Mouse (Mus musculus) gastrocnemius, adult 8-10 months (tissue): ENCODE data around the gene Nipsnap1. TPM values are rescaled to one million over a fixed set of nuclear protein-coding genes. Genes with fewer than 3 reads are reported as not detected.

Source experiments
- DNase-seq, 2 experiments: peaks; one replicate each; pipeline ENCODE4 v3.0.0; 2022; ENCODE audit warnings: low spot score in 2 of 2
- microRNA-seq: library from miRNA; unstranded; fragments of <30 nt; microRNA quantifications from one replicate; pipeline ENCODE4 v1.2.0, GENCODE M21; 2022
- total RNA-seq, 4 experiments: library from RNA; stranded (reverse); gene quantifications; 2 replicates each; pipeline ENCODE4 v1.2.4; 2022

The Nipsnap1 gene
- total RNA-seq, 4 experiments from 2014 or later = 0.29 to 1.1 (median 0.71) TPM

- DNase-seq = peak in 1 of 2 experiments; percentile 20
These were observed 8.0 kb upstream of the Nipsnap1 start for GRCm38 (mm10) chr11:4865645-4866251.

DNA sequence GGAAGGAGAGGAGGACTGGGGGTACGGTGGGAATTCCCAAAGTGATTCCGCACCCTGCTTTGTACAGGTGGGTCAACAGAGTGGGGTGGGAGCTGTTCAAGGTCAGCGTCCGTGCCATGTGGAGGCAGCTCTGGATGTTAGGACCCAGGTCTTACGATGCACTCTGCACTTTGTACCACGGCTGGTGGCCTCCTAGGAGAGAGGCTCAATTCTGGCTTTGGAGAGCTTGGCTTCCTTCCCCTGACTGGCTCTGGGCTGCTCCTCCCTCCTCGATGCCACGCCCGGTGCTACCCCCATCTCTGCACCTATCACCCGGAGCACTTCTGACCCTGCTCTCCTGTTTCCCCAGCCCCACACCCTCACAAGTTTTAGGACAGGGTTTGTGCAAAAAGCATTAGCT is 800 bp downstream of the Nipsnap1 start:
- no peak for DNase-seq

DNA sequence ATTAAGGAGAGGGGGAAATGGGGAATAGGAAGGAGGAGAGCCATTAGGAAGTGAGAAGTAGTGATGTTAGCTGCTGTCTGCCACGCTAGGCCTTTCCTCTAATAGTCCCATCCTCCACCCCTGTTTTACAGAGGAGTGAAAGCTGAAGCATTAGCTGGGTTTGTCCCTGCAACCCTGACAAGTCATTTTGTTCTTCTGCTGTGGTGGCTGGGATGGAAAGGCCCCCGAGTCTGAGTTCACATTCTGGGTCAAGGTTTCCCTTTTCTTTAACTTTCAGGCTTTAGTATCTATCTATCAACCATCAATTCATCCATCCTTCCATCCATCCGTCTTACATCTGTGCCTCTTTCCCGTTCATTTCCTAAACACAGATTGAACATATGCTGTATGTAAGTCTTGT is 7.3 kb downstream of the Nipsnap1 start:
- no peak for DNase-seq

GRCm38 (mm10) chr11:4882892-4883627 is 9.3 kb downstream of the Nipsnap1 start:
- no peak for DNase-seq

GRCm38 (mm10) chr11:4885385-4885903 is 11.7 kb downstream of the Nipsnap1 start:
- no peak for DNase-seq

GRCm38 (mm10) chr11:4886987-4887386 is 13.2 kb downstream of the Nipsnap1 start:
- no peak for DNase-seq

DNA sequence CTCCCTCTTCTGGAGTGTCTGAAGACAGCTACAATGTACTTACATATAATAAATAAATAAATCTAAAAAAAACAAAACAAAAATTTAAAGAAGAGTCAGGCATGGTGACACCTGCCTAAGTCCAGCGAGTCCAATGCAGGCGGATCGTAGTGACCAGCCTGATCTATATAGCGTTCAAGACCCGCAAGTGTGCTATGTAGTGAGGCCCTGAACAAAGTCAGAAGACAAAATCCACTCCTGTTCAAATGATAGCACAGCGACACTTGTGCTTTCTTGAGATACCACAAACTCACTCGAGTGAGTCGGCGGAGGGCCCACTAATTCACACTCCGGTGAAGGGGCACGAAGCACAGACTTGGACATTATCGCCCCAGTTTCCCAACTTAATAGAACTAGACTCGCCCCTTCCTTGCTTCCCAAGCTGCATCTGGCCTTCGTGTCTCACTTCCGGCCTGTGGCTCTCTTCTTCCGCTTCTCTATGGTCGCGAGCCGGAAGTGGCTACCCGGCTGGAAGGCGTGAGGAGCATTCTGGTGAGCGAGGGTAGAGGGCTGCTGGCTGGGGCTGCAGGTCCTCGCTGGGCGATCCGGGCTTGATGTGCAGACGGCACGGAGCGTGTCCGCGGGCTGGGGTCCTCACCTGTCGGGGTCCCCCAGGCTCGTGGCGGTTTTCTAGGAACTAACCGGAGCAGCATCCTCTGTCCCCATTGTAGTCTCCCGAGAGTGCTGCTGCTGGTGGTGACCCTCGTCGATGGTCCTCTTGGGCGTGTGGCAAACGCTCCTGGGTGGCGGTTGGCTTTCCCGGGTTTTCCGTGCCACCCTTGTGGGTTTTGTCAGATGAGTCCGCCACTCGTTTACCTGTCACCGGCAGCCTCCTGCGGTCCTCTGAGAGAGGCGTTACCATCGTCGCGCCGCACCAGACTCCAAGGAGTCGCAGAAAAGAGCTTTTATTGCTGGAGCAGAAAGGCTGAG is 21.4 kb downstream of the Nipsnap1 start, which contains the start of gene Thoc5:
Gene Thoc5 (plus strand): TSS at position 473 of the 969 bp plus-strand sequence.
- DNase-seq = peak; percentile 41 to 63

DNA sequence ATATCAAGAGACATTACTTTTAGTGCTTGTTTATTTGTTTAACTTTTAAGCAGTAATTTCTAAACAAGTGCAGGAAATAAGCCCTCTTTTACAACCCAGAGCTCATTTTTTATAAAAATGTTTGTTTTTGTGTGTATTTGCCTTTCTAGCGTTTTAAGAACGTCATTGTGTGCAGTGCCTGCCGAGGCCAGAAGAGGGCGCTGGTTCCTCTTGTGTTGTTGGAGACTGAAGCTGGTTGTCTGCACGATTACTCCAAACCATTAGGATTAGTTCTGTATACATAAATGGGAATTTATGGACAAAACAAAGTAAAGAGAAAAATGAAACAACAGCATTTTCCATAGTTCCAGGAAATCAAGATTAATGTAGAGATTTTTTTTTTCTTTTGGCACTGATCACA is 26.7 kb downstream of the Nipsnap1 start:
- DNase-seq = no peak

GRCm38 (mm10) chr11:4901956-4902355 is 28.2 kb downstream of the Nipsnap1 start:
- no peak for DNase-seq

- DNase-seq = no peak
These were observed 32.5 kb downstream of the Nipsnap1 start for GRCm38 (mm10) chr11:4906231-4906630.

DNA sequence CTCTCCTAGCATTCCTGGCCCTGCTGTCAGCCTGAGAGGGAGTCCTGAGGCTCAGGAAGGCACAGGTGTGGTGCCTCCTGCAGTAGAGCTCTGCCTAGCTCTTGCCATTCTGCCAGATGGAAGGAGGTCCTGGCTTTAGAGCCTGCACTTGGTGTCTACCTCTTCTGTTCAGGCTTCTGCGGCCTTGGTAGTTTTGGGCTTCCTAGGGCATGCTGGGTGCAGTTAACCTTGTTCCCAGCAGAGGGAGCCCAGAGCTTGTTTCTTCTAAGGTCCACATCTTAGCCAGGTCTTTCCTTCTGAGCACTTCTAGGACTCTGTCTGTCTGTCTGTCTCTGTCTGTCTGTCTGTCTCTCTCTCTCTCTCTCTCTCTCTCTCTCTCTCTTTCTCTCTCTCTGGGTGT is 42.3 kb downstream of the Nipsnap1 start:
- no peak for DNase-seq

DNA sequence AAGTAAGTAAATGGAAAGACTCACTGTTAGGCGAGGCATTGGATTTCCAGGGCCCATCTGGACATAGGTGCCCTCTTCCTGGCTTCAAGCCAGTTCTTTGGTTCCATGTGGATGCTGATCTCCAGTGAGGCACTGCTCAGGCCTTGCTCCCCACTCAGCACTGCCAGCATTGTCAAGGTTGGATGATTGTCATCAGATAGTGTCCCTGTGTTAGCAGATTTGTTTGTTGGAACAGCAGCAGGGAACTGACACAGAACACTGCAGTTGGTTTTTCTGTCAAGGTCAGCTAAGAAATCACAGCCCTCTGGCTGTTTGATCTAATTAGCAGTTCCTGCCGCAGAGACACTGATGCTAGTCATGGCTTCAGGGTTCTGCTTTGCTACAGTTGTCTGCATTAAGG is 47.5 kb downstream of the Nipsnap1 start:
- DNase-seq = no peak

DNA sequence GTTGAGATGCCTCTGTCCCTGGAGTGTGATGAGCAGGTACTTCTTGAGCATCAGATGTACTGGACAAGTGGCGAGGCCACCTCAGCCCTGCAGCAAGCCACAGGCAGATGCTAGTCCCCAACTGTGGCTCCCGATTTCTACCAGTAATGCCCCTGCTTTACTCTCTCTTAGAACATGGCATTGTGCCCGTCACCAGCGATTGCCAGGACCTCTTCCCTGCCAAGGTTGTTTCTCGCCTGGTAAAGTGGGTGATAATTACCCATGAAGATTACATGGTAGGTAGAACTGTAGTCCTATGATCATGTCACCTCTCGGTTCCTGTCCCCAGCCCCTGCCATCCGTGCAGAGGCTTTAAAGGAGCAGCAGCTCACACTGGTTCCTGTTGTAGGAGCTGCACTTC is 48.0 kb downstream of the Nipsnap1 start:
- DNase-seq = no peak

- DNase-seq = no peak
These were observed 53.5 kb downstream of the Nipsnap1 start for GRCm38 (mm10) chr11:4927224-4927623.

GRCm38 (mm10) chr11:4931009-4931601 is 57.4 kb downstream of the Nipsnap1 start:
- peak in 1 of 2 experiments; percentile 22 for DNase-seq

GRCm38 (mm10) chr11:4936243-4936642 is 62.5 kb downstream of the Nipsnap1 start:
- no peak for DNase-seq

Small RNAs within 50 kb of the gene (microRNA-seq; reads per million reads assigned to microRNA genes)
- gene Mir6918 = not detected

Other genes with a start within 250 kb of the Nipsnap1 start
- 10 to 100 TPM; 15.6 to 18.7 (median 16.5) TPM for gene Ascc2, start 236.2 kb upstream of the Nipsnap1 start, total RNA-seq
- gene Uqcr10, start 169.6 kb upstream of the Nipsnap1 start, total RNA-seq = 1,000 to 10,000 TPM in 1 of 4 experiments, 100 to 1,000 TPM in 3; 882 to 1,031 (median 959) TPM
- 10 to 100 TPM; 19.6 to 26.9 (median 24.7) TPM for gene Zmat5, start 169.3 kb upstream of the Nipsnap1 start, total RNA-seq
- under 1 TPM in 2 of 4 experiments, not detected in 2; 0.10 to 0.12 TPM for gene Cabp7, start 127.2 kb upstream of the Nipsnap1 start, total RNA-seq
- gene Nf2, start 24.4 kb upstream of the Nipsnap1 start, total RNA-seq = 10 to 100 TPM; 52.9 to 62.2 (median 56.1) TPM
- gene Thoc5, start 21.4 kb downstream of the Nipsnap1 start, total RNA-seq = 10 to 100 TPM; 14.0 to 16.3 (median 15.3) TPM
- gene Nefh, start 74.1 kb downstream of the Nipsnap1 start, total RNA-seq = not detected
- 10 to 100 TPM; 33.1 to 38.3 (median 37.8) TPM for gene Ap1b1, start 112.9 kb downstream of the Nipsnap1 start, total RNA-seq
- gene Rasl10a, start 184.2 kb downstream of the Nipsnap1 start, total RNA-seq = not detected
- gene Gas2l1, start 191.4 kb downstream of the Nipsnap1 start, total RNA-seq = 1 to 10 TPM; 2.4 to 3.8 (median 3.1) TPM
- 10 to 100 TPM; 33.1 to 43.7 (median 34.2) TPM for gene Rhbdd3, start 225.0 kb downstream of the Nipsnap1 start, total RNA-seq
- 10 to 100 TPM; 55.1 to 68.1 (median 64.3) TPM for gene Ewsr1, start 225.3 kb downstream of the Nipsnap1 start, total RNA-seq